Mouse (Mus musculus) neural tube, embryonic 14.5 days (tissue): ENCODE data around the gene Rnf126. TPM values are rescaled to one million over a fixed set of nuclear protein-coding genes. Genes with fewer than 3 reads are reported as not detected.

Source experiments
- ATAC-seq: fragments of 200-750 bp; cut with Nextera tagmentation; 2 replicates; pipeline ENCODE4 v1.8.0; 2017; ENCODE audit warnings: low read depth, mild to moderate bottlenecking, moderate TSS enrichment, moderate library complexity
- H3K27ac ChIP-seq: fragments of 300-500 bp; sonication (generic); 2 replicates; pipeline ENCODE4 v1.5.1; 2014; ENCODE audit warnings: low read depth, mild to moderate bottlenecking, control low read depth, low read length, moderate library complexity, mixed read lengths
- H3K27me3 ChIP-seq: fragments of 300-500 bp; sonication (generic); 2 replicates; pipeline ENCODE4 v1.6.1; 2014; ENCODE audit warnings: low read length; ENCODE audit not compliant: control insufficient read depth, insufficient read depth
- H3K36me3 ChIP-seq: fragments of 300-500 bp; sonication (generic); 2 replicates; pipeline ENCODE4 v1.6.1; 2014; ENCODE audit warnings: low read length, mixed read lengths; ENCODE audit not compliant: control insufficient read depth, insufficient read depth
- H3K4me1 ChIP-seq: fragments of 300-500 bp; sonication (generic); 2 replicates; pipeline ENCODE4 v1.6.1; 2014; ENCODE audit warnings: low read length; ENCODE audit not compliant: control insufficient read depth, insufficient read depth
- H3K4me2 ChIP-seq: fragments of 300-500 bp; sonication (generic); 2 replicates; pipeline ENCODE4 v1.6.1; 2014; ENCODE audit warnings: mild to moderate bottlenecking, low read depth, low read length, control low read depth
- H3K4me3 ChIP-seq: fragments of 300-500 bp; sonication (generic); 2 replicates; pipeline ENCODE4 v1.5.1; 2014; ENCODE audit warnings: low read depth, low read length, control low read depth, mixed read lengths
- H3K9ac ChIP-seq: fragments of 300-500 bp; sonication (generic); replicated peaks from 2 replicates; pipeline ENCODE4 v1.6.1; 2014; ENCODE audit warnings: low read depth, mild to moderate bottlenecking, control low read depth, low read length, mixed read lengths
- H3K9me3 ChIP-seq: fragments of 300-500 bp; sonication (generic); 2 replicates; pipeline ENCODE4 v1.6.1; 2016; ENCODE audit warnings: low read length; ENCODE audit not compliant: control insufficient read depth
- WGBS: fragments of 180-500 bp; shearing (Covaris S2); extraction: QIAGEN DNeasy Blood & Tissue Kit; methylation state at CpG from one replicate; pipeline ENCODE4 v1.1.7; 2014; 5-methylcytosine and 5-hydroxymethylcytosine counted together
- polyA plus RNA-seq: library from polyadenylated mRNA; unstranded; fragments of >200 nt; fragmentation: Nextera tagmentation; extraction: Ambion mirVana; gene quantifications from 2 replicates; pipeline ENCODE4 v1.2.1, GENCODE M21; 2014

The Rnf126 gene
- polyA plus RNA-seq, 1 experiment from 2014 or later: 93.7 TPM

DNA sequence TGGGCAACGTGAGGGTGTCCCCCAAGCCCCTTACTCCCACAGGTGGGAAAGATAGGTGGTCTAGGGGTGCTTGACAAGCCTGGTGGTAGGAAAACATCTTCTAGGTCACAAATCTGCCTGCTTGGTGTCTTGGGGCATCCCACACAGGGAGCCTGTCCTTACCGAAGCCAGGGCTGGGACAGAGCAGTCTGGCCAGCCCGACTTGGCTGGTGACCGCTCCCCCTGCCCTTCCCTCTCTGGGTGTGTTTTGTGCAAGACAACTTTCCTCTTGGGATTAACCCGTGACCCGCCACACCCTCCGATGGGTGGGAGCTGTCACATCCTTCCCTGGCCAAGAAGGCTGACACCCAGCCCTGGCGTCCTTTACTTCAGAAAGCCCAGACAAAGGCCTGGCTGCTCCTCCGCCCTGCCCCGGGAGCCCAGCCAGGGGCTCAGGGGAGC lies 27.8 kb upstream of the Rnf126 start:
- Histone ChIP-seq H3K9me3 (no peaks in the 10 kb centered on the region), H3K4me2 (peak overlapping the region; percentile 80), H3K36me3 (no peaks in the 10 kb centered on the region), H3K27me3 (no peaks in the 10 kb centered on the region; the same call in 1 of the 2 replicates), H3K9ac (peak overlapping the region; percentile 97), H3K4me1 (peaks cover 19% of the 10 kb centered on the region), H3K4me3 (peak overlapping the region; percentile 85), H3K27ac (peak overlapping the region; percentile 88)
- peak; percentile 6 for ATAC-seq
- 5% methylated on average over 10 of the region's 10 CpGs for WGBS

DNA sequence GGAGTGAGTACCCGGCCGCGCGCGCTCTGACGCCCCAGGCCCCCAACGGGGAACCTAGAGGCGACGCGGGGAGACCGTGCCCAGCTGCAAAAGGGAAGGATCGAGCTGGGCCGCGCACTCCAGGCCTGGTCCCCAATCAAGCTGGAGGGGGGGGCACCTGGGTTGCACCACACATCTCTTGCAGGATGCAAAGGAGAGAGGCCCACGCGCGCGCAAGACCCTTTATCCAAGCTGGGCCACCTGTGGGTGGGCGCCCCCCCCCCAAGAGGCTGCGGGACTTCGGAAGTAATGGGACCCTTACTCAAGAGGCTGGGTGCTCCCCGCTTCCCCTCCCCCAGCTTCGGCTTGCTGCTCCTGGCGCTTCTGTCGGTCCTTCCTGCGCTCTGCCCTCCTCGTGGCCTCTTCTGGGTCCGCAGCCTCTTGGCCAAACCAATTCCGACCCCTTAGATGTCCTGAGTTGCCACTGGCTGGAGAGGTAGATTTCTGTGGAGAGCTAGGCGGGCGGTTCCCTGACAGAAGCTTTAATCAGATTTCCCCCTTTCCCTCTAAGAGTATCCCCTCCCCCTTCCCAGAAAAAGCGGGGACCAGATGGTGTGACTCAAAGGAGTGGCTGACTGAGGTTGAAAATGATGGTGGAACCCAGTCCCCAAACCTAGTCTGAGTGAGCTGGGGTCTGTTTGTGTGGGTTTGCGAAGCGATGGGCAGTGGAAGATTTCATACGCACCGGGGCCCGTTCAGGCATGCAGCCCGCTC lies 27.2 kb upstream of the Rnf126 start:
- Histone ChIP-seq H3K4me2 (peak overlapping the region; percentile 80), H3K4me3 (peak overlapping the region; percentile 85), H3K9me3 (no peaks in the 10 kb centered on the region), H3K4me1 (peaks cover 19% of the 10 kb centered on the region), H3K27me3 (no peaks in the 10 kb centered on the region; the same call in 1 of the 2 replicates), H3K9ac (peak overlapping the region; percentile 97), H3K36me3 (no peaks in the 10 kb centered on the region), H3K27ac (peak overlapping the region; percentile 88)
- ATAC-seq: peak; percentile 57
- WGBS: under 1% methylated on average over 38 of the region's 38 CpGs

DNA sequence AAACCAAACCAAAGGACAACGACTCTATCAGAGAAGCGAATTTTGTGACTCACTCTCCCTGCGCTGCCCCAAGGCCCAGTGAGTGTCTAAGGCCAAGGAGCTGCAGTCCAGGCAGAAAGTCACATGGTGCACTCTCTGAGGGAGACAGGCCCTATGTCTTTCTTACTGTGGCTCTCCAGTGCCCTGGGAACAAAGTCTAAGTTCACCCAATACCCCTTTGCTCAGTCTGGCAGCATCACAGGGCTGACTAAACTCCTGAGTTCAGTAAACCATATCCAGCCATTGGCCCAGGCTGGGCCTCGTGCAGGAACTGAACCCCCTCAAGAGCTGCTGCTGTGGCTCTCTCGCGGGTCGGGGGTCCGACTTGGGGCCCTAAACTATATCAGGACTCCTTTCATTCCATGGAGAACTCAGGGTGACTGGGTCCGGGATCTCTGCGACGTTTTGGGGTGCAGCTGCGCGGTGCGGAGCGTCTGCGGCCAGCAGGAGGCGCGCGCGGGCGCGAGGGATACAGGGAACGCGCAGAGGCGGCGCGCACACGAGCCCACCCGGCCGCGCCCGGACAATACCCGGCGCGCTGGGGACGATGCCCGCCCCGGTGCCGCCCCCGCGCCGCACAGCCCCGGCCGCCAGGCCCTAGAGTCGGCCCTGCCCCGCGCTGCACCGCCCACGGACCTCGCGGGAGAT lies 26.4 kb upstream of the Rnf126 start, which contains the start of gene Palm:
Palm (plus strand) TSS at position 522 of the 687 bp plus-strand sequence.
- ATAC-seq: peak; percentile 73
- Histone ChIP-seq H3K36me3 (no peaks in the 10 kb centered on the region), H3K27ac (peak within 1 kb of the TSS; percentile 88), H3K4me3 (peak within 1 kb of the TSS; percentile 85), H3K4me1 (peaks cover 19% of the 10 kb centered on the region), H3K27me3 (no peaks in the 10 kb centered on the region; the same call in 1 of the 2 replicates), H3K9ac (peak within 1 kb of the TSS; percentile 97), H3K4me2 (peak within 1 kb of the TSS; percentile 80), H3K9me3 (no peaks in the 10 kb centered on the region)
- WGBS: 5% methylated on average over 51 of the region's 51 CpGs

DNA sequence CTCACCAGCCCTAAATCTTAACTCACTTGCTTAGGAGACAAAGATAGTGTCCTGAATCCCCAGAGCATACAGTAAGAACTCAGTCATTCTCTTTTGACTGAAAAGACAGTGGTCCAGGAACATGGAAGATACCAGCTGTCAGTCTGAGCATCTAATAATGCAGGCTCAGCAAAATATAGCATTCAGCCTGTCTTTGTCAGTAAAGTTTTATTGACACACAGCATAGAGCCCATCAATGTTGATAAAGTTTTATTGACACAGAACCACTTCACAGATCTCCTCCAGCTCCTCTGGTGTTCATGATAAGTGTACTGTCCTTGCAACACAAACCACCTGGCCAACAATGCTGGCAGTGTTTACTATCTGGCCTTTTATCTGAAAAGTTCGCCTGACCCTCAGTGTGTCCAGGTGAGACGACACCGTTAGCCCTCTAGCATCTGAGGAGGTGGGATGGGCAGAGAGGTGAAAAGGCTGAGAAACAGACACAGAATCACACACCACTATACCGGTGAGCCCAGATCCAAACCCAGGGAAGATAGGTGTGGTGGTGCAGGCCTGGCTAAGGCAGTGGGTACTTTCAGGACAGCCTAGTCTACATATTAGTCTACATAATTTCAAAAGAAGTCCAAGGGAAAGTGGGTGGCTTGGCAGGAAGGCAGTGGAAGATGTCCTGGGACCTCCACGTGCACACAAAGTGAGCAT lies 25.7 kb upstream of the Rnf126 start:
- 87% methylated on average over 5 of the region's 5 CpGs for WGBS
- Histone ChIP-seq H3K9ac (no peak overlapping the region), H3K27me3 (no peaks in the 10 kb centered on the region; the same call in 1 of the 2 replicates), H3K27ac (no peak overlapping the region), H3K4me2 (no peak overlapping the region), H3K4me1 (peaks cover 18% of the 10 kb centered on the region), H3K9me3 (no peaks in the 10 kb centered on the region), H3K4me3 (no peak overlapping the region), H3K36me3 (no peaks in the 10 kb centered on the region)
- ATAC-seq: no peak

DNA sequence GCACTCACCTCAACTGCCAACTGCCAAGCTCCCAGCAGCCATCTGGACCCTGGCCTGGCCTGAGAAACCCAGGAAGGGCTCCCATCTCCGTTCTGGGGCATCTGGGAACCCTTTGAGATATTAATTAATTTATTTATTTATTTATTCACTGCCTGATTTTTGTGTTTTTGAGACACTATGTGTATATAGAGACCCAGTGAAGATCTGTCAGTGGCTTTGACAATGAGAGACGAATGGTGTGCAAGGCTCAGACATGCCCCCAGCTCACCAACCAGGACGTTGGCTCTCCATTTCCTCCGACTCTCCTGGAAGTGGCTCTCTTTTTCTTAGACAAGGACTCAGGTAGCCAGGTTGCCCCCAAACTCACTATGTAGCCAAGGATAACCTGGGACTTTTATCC lies 24.1 kb upstream of the Rnf126 start, which contains the start of gene Prss57:
Prss57 (minus strand) TSS at position 101 of the 400 bp plus-strand sequence.
- 86% methylated on average over 4 of the region's 4 CpGs for WGBS
- H3K9me3 ChIP-seq: no peaks in the 10 kb centered on the region
- H3K27ac ChIP-seq: no peak within 1 kb of the TSS
- no peaks in the 10 kb centered on the region for H3K36me3 ChIP-seq
- no peak within 1 kb of the TSS for H3K9ac ChIP-seq
- no peak within 1 kb of the TSS for H3K4me2 ChIP-seq
- no peaks in the 10 kb centered on the region; the same call in 1 of the 2 replicates for H3K27me3 ChIP-seq
- H3K4me3 ChIP-seq: no peak within 1 kb of the TSS
- ATAC-seq: no peak
- H3K4me1 ChIP-seq: peaks cover 11% of the 10 kb centered on the region

DNA sequence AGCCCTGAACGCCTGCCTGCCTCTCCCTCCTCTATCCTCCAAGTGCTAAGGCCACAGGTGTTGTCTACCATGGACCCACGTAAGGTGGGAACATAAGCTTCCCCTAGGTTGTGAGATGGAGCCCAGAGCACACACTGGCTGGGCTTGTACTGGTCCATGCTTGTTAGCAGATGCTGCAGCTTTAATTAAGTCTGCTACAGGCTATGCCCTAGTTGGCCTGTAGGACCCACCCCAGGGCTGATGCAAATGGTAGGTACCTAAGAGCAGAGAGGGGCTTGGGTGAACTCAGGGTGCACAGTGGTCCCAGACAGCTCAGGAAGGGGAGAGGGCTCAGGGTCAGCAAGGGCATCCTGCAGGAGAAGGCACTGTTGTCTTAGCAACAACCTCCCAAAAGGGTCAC lies 22.8 kb upstream of the Rnf126 start:
- 63% methylated on average over 2 of the region's 2 CpGs for WGBS

DNA sequence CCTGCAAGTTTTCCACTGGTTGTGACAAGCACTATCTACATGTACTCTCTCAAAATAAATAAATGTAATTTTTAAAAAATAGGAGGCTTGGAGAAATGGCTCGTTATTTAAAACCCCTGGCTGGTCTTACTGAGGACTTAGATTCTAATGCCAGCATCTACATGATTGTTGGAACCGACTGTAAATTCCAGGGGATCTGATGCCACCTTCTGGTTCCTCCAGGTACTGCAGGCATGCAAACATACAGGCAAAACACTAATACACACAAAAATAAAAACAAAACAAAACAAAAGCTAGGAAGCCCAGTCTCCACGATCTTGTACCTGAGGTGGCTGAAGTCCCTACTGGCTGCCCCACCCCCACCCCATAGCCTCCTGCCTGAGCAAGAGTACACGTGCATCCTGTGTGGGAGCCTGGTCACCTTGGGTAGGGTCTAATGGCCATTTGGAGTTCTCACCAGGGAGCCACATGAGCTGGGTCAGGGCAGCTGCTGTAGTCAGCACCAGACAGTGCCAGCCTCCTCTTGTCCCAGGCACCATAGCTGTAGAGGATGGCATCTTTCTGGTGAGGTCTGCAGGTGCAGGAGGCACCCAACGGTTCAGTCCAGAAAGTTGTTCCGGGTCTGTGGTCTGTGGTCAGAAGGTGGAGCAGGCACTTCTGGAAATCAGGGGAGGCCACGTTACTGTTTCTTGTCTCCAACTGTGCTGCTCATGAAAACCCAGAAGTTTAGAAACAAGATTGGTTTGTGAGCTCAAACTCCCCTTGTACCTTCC lies 21.8 kb upstream of the Rnf126 start:
- Histone ChIP-seq H3K4me2 (no peak overlapping the region), H3K36me3 (no peaks in the 10 kb centered on the region), H3K9ac (no peak overlapping the region), H3K4me3 (no peak overlapping the region), H3K4me1 (no peaks in the 10 kb centered on the region), H3K27ac (no peak overlapping the region), H3K27me3 (no peaks in the 10 kb centered on the region; the same call in 1 of the 2 replicates), H3K9me3 (no peaks in the 10 kb centered on the region)
- WGBS: 35% methylated on average over 7 of the region's 7 CpGs
- ATAC-seq: 0 out of 2 replicates have a peak, but pooled peaks have one; percentile 12

More for the DNA sequence above, 22.8 kb upstream of the Rnf126 start:
- no peaks in the 10 kb centered on the region for H3K9me3 ChIP-seq
- peaks cover 3% of the 10 kb centered on the region; the same call in 1 of the 2 replicates for H3K4me1 ChIP-seq
- no peak for ATAC-seq
- no peaks in the 10 kb centered on the region; the same call in 1 of the 2 replicates for H3K27me3 ChIP-seq
- H3K4me2 ChIP-seq: no peak overlapping the region
- no peaks in the 10 kb centered on the region for H3K36me3 ChIP-seq
- H3K27ac ChIP-seq: no peak overlapping the region
- no peak overlapping the region for H3K4me3 ChIP-seq
- H3K9ac ChIP-seq: no peak overlapping the region
